Mouse (Mus musculus): Measurements from ENCODE around the gene Nos3.

GRCm38 (mm10) chr5:24365528-24365927, 918 bp downstream of the Nos3 start:
- no peak for TF ChIP-seq CTCF (IDR thresholded peaks at IDR 0.05; ENCODE audit: borderline replicate concordance, extremely low read depth, insufficient read depth, insufficient read length)
- no peak for TF ChIP-seq POLR2A (IDR thresholded peaks at IDR 0.05; ENCODE audit: borderline replicate concordance, extremely low read depth, insufficient read depth, insufficient read length, poor library complexity, severe bottlenecking)
